ENCODE assay signal across 16 mouse cellular contexts in the genomic region with DNA sequence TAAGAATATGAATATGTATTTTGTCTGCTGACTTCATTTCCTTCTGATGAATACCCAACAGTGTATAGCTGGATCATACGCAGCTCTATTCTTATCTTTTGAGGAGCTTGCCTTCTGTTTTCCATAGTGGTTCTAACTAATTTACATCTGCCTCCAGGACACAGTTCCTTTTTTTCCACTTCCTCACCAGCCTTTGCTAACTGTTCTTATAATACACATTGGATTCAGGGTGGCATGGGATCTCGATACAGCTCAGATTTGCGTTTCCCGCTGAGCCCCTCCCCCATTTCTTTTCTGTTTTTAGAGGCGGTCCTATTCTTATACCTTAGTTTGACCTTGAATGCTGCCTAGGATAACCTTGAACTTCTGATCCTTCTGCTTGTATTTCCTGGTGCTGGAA.
"Had no signal": no experiment of that assay in that cellular context is flagged by ENCODE, and none has a peak within 500 bp of the region (broad histone marks: within the 10 kb centered on the region; RNA-seq: fewer than 3 reads in every experiment).

No protein-coding gene starts in this region.

- DNase-seq: kidney, adult 9 months; kidney, postnatal 4 days; liver; liver, embryonic 13.5 days; liver, postnatal 0 days; lung, postnatal 14 days; thymus, adult 18-20 months; thymus, postnatal 36 days had no signal

- H3K4me3 ChIP-seq: layer of hippocampus, adult 2 months; limb, embryonic 12.5 days; liver, embryonic 13.5 days; lung, embryonic 15.5 days; megakaryocyte, embryonic 14.5 days; midbrain, embryonic 12.5 days had no signal

- H3K27me3 ChIP-seq: limb, embryonic 12.5 days; liver, embryonic 13.5 days; lung, embryonic 15.5 days; megakaryocyte, embryonic 14.5 days; midbrain, embryonic 12.5 days had no signal

- H3K27ac ChIP-seq: kidney, postnatal 0 days; layer of hippocampus, adult 2 months; limb, embryonic 12.5 days; liver, embryonic 13.5 days; lung, embryonic 15.5 days; macrophage; midbrain, embryonic 12.5 days; stomach, postnatal 0 days had no signal

- H3K9me3 ChIP-seq: limb, embryonic 12.5 days; liver, embryonic 13.5 days; lung, embryonic 15.5 days; megakaryocyte, embryonic 14.5 days; midbrain, embryonic 12.5 days had no signal

- H3K9ac ChIP-seq: limb, embryonic 12.5 days; liver, embryonic 13.5 days; liver, postnatal 0 days; lung, embryonic 15.5 days; midbrain, embryonic 12.5 days had no signal

- H3K4me1 ChIP-seq: limb, embryonic 12.5 days; liver, embryonic 13.5 days; lung, embryonic 15.5 days; midbrain, embryonic 12.5 days had no signal
